Mouse (Mus musculus) hematopoietic stem cell, adult 5-6 weeks (primary cell): ENCODE results near the gene Adcy2. TPM values are rescaled to one million over a fixed set of nuclear protein-coding genes. Genes with fewer than 3 reads are reported as not detected.
A peak's percentile ranks its signal among the peaks of the same experiment; 100 is the strongest.

ENCODE experiments used
- ATAC-seq, 2 experiments: fragments of 125-278 bp in 1 of 2; replicated peaks in 1 of 2; 2 replicates each; pipeline ENCODE4 v1.8.0; 2016 to 2017; ENCODE audit warnings: inconsistent platforms in 2 of 2, mild to moderate bottlenecking in 2 of 2, moderate number of reproducible peaks in 2 of 2, low read depth in 1 of 2, moderate TSS enrichment in 1 of 2; ENCODE audit not compliant: low FRiP score in 2 of 2, poor library complexity in 2 of 2, severe bottlenecking in 2 of 2, insufficient read depth in 1 of 2, low TSS enrichment in 1 of 2
- total RNA-seq: library from RNA; stranded (forward); fragments of 172-1452, 232-1000 nt; gene quantifications from 2 replicates; pipeline ENCODE4 v1.2.3, GENCODE M21; 2017

Gene Adcy2
- total RNA-seq, 1 experiment from 2014 or later: not detected

DNA sequence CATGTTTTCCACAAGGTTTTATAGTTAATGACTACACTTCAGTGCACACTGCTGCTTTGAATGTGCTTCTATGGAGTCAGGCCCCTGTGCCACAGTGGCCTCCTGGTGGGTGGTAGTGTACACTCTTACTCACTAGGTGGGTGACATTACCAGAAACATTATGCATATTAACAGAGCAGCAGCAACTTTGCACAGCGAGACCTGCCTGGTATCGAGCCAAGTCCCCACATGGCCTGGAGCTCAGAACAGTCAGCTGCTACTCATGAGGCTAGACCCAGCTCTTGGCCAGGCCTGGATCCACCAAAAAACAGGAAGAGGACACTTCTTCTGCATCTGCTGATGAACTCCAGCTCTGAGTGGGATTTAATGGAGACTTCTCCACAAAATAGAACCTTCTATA is 13.6 kb downstream of the Adcy2 start:
- no peak for ATAC-seq

DNA sequence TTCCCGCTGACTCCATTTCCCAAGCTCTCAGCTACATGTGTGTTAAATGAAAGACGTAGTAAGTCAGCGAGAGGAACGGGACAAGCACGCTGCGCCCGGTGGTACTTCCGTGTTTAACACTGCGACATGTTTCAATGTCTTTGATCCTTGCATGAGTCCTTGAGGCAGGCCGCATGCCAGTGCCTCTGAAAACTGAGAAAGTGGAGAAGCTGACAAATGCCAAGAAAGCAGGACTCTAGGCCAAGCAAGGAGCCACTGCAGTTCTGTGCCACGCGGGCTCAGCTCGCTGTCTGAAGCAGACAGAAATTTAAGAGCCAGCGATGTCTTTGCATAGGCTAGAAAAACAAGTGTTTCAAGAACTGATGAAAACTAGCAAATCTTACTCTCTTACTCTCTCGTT is 15.3 kb downstream of the Adcy2 start:
- no peak for ATAC-seq

DNA sequence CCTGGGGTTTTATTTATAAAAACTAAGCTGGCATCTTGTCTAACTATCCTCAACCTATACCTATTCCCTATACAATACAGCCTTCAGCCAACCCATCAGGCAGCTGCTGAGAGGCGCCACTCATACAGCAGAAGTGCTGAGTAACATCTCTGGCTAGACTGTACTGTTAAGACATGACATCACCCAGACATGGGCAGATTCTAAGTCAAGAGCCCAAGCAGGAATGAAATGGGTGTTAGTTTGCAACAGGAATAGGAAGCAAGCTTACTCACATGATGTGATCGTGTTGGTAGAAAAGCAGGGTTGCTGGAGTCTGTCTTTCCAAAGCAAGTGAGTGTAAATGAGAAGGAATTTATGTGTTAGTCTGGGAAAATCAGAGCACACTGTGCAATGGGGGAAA is 18.3 kb downstream of the Adcy2 start:
- ATAC-seq: no peak

DNA sequence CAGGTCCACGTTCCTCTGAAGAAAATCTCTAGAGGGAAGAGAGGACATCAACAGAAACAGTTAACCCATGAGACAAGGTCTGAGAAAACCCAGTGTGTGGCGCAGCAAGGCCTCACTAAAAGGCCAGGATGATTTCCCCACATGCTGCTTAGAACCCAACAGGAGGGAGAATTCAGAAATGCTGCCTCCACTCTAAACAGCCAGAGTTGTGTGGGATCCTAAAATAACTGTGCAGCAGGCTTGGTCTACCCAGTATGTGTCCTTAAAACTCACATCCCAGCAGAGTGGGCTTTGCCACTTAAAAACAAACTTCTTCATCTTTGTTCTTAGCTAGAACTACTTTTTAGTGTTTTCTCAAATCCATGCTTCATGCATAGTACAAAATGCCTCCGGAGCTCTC is 26.2 kb downstream of the Adcy2 start:
- ATAC-seq: no peak

DNA sequence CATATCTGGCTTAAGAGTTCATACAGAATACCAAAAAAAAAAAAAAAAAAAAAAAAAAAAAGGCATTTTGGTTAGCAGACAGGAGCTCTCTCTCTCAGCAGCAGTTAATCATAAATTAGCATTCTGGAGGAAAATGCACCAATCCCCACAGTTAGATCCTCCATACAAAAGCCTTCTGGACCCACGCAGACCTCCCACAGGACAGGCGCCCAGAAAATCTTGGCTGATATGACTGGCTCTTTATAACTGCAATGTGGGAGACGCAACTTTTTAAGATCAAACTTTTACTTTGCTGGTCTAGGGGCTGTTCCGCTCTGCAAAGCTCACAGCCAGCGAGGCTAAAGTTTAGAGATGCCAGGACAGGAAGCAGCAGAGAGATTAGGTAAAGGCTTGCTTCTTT is 37.8 kb downstream of the Adcy2 start:
- ATAC-seq: no peak

DNA sequence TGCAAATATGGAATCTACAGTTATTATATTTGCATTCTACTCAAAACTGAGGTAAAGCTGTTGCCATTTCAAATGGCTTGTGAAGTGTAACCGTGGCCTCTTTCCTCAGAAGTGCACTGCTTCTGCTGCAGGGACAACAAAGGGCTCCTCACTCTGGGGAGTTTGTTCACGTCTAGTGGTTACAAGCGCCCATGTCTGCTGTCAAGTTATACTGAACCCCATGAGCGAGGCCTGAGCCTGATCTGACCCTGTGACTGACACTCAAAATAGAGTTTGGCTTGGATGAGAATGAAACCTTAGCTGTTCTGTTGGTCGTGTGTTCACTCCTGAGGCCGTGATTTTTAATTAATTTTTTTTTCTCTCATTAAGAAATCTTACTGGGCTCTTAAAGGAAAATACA is 38.8 kb downstream of the Adcy2 start:
- no peak for ATAC-seq

DNA sequence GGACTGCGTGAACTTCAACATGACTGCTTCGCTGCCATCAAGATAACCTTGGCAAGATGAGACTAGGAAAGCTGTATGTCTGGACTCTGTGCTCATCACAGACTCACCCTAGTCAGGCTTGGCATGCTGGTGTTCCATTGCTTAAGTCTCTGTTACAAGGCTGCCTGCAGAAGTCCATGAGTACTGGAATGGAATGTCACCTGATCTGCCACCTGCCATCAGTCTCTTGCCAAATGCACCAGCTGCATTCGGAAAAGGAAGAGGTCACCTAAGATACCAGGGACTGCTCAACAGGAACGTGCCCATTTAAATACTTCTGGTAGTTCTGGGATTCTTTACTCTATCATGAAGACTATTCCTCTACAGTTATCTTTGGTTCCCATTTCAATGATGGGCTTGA is 39.9 kb downstream of the Adcy2 start:
- no peak for ATAC-seq

DNA sequence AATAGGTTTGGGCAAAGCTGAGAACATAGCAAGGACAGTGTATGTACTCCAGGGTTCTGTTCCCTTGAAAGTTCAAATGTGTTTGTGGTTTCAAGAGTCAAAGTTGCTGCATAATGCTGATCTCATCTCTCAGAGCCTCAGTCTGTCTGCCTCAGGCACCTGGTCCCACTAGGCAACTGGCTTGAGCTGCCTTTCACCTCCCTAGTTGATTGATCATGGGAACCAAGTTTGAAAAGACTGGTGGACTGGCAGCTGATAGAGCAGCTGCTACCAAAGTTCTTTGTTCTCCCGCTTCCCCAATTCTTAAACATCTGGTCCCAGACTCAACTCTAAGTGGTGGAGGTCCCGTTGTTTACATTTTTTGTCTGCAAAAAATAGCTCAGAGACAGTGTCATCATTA is 56.6 kb downstream of the Adcy2 start:
- ATAC-seq: no peak

DNA sequence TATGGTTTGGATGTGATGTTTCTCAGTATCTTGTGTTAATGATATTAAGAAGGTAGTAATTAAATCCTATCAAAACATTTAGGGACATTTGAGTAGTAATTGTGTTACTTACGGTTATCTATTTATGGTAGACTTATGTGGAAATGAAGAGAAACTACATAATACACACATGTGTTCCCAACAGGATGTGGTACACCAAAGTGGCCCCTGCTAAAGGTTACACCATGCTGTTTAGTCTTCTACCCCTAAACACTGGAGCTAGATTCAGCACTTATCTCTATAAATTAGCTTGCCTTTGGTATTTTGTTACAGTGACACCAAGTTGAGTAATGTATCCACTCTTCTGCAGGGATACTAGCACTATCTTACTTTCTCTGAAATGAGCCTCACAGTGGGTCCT is 57.9 kb downstream of the Adcy2 start:
- ATAC-seq: peak; percentile 83 to 85

DNA sequence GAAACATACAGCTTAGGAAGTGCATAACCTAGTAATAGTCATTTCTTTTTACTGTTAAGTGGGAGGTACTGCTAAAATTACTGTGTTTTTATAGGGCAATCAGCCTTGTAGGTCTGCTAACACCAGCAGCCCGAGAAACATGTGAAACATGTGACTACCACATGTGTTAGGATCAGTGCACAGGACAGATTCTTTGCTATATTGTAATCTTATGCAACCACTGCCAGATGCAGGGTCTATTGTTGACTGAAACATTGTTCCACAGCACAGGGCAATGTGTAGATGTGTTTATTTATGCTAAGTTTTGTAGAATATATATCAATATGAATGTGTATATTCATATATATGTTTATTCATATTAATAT is 67.1 kb downstream of the Adcy2 start:
- no peak for ATAC-seq

DNA sequence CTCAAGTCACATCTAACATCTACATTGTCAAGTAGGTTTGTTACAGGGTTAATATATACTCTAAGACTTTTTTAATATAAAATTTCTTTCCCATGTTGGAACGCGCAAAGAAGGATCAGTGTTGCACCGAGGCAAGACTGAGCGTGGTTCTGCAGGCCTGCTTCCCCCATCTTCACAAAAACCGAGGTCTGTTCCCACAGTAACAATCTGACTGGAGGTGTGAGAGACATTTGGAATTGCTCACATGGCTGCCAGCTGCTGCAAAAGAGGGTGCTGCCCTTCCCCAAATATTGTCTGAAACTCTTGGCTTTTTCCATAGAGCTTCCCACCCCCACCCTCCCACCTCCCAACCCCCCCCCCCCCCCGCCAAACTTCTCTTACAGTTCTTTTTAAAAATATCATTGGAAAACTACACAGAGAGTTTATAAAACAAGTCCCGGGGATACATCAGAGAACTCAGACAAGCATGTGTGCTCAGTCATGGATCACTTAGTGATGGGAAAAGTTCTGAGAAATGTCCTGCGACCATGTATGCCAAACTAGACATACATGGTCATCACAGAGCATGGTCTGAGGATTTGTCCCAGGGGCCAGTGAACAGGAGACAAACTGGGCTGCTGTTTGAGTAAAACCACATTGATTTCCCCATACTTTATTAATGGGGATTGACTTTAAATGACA is 67.6 kb downstream of the Adcy2 start:
- ATAC-seq: no peak

DNA sequence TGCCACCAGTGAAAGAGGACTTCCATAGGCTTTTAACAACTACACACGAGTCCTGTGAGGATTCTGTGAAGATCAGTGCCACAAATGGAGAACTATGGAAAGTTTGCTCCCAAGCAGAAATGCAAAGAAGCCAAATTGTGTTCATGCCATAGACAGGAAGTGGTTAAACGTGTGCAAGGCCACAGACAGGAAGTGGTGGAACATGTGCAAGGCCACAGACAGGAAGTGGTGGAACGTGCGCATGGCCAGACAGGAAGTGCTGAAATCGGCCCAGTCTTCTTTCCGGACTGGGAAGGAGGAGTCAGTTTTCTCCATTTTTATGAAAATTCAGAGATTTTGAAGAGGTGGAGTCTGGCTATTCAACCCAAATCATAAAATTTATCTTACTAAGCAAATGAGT is 70.9 kb downstream of the Adcy2 start:
- ATAC-seq: peak; percentile 99

DNA sequence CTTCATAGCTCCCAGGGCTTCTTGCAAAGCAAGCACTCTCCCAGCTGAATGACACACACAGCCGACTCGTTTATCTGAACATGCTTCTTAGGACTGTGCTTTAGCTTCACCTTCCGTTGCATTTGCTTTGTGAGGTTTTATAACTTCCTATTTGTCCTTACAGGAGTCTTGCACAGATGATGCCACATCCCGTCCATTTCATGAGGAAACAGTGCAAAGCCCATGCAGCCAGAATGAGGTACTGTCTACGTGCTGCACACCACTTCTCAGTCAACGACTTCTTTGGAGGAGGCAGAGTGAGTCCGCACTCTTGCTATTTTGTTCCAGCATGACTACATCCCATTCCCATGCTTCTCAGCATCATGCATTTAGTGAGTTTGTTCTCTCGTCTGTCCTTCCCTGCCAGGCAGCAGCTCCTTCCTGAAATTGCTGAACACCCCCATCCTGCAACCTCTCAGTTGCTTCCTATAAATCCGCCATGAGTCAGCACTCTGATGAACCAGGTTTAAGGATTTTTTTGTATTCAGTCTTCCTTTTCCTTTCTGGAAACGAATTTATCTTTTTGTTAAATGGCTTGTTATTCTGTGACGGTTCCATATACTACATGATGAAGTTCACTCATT is 85.6 kb downstream of the Adcy2 start:
- peak; percentile 87 to 90 for ATAC-seq

DNA sequence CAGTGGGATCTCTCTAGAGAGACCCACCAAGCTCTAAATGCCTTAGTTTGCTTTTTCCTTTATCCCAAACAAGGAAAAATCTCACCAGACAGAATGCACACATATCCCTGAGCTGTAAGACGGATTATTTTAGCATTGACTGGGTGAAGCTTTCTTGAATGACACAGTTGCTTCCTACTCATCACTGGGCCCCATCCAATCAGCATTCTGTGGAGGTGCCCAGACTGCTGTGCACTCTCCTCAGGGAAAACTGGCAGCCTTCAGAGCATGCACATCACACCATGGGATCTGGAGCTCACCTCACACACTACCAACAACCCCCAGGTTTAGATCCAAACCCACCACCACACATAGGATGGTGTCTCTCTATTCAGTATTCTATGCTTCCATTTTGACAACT is 92.7 kb downstream of the Adcy2 start:
- no peak for ATAC-seq

DNA sequence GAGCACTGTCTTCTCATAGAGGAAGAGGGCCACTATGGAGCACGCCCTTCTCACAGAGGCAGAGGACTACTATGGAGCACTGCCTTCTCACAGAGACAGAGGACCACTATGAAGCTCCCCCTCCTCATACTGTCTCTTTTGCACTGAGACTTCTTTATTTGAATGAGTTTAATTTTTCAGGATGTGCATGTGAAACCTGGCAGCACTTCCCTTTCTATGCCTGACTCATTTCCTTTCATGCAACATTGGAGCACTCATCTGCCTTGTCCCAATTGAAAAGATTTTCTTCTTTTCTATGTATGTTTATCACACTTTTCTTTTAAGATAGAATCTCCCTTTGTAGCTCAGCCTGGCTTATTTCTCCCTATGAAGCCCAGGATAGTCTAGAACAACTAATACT is 96.6 kb downstream of the Adcy2 start:
- ATAC-seq: peak in 1 of 2 experiments; percentile 49; a peak in 1 of 4 replicates

DNA sequence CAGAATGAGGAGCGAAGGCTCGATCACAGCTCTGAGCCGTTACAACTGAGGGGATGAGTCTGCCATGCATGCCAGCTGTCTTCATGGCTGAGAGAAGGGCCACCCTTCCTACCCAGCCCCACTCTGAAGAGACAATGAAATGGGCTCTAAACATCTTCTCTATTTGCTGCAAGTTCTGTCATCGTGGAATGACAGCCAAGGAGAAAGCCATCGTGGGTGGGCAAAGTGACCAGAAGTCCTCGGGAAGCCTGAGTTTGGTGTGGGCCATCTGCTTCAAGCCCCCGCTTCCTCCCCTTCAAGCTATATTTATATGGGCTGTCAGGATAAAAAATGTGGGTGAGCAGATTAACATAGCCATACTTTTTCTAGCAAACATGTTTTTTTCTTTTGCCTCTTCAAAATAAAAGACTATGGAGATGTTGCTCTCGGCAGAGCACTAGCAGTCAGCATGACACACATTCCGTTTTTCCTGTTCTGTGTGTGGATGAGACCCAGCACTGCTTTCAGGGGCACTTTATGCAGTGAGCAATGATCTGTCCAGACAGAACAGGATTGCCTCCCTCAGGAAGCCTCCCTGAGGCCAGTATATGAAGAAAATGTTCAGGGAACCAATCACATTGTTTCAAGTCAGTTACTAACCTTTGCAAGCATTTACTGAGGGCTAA is 109.3 kb downstream of the Adcy2 start:
- ATAC-seq: no peak

DNA sequence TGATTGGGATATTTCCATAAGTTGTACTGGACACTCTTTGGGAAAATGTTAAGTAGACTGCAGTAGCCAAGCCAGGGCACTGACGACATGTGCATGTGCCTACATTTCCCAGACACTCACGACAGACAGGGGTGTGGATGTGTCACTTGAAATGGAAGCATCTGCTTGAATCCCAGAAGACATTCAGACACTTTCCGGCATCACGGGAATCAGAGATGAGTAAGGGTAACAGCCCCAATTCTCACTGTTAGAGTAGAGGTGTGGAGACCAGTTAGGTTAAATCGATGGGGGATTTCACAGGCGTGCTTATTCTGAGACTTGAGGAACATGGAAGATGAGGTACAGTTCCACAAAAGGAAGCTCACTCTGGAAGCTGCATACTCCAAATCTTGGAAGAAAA is 130.6 kb downstream of the Adcy2 start:
- no peak for ATAC-seq

DNA sequence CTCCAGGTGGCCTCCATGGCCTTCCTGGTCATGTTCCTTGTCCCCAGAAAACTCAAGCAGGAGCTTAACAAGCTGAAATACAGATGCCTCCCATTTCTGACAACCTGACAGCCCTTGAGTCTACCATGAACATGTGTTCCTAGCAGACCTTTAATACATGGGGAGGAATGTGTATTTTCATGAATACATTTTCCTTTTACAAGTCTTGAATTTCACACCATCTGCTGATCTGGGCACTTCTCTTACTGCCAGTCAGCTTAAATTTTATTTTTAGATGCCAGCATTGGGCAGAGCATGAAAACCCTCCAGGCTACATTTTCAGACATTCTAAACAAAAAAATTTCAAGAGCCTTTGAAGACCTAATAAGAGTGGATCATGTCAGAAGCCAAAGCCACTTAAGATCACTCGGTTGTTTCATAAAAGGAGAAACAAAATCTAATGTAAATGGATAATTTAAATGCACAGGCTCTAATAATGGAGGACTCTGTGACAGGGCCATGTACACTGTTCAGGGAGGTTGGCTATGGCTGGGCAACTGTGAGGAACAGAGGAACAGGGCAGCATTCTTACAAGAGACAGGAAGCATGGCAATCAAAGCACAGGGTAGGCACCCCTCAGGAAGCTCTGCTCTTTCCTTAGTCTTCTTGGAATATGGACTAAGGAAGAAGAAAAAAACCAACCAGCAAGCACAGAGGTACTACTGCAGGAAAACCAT is 131.2 kb downstream of the Adcy2 start:
- ATAC-seq: no peak
